Mouse (Mus musculus) small intestine, adult 2 months (tissue): Measurements from ENCODE around the gene Slc25a40. TPM values are rescaled to one million over a fixed set of nuclear protein-coding genes. Genes with fewer than 3 reads are reported as not detected.

Experiments
- H3K27ac ChIP-seq: fragments of 200-500 bp; 2 replicates; pipeline ENCODE4 v1.5.1; 2012; ENCODE audit warnings: low read depth, low read length, control low read depth, inconsistent platforms; ENCODE audit not compliant: insufficient read depth
- H3K27me3 ChIP-seq: fragments of 200-500 bp; 2 replicates; pipeline ENCODE4 v1.6.1; 2012; ENCODE audit warnings: mild to moderate bottlenecking, moderate library complexity, low read length, inconsistent platforms; ENCODE audit not compliant: control insufficient read depth, insufficient read depth
- H3K36me3 ChIP-seq: fragments of 200-500 bp; 2 replicates; pipeline ENCODE4 v1.6.1; 2012; ENCODE audit warnings: mild to moderate bottlenecking, low read length, control low read depth, inconsistent platforms; ENCODE audit not compliant: control insufficient read depth, insufficient read depth
- H3K4me1 ChIP-seq: fragments of 200-500 bp; 2 replicates; pipeline ENCODE4 v1.6.1; 2012; ENCODE audit warnings: low read length, inconsistent platforms, mixed read lengths; ENCODE audit not compliant: control insufficient read depth, insufficient read depth, insufficient read length
- H3K4me3 ChIP-seq: fragments of 200-500 bp; 2 replicates; pipeline ENCODE4 v1.5.1; 2012; ENCODE audit warnings: low read depth, mild to moderate bottlenecking, control low read depth, inconsistent platforms, low read length, moderate library complexity
- CTCF ChIP-seq: fragments of 200-500 bp; IDR thresholded peaks from 2 replicates; pipeline ENCODE4 v1.5.1; 2012; ENCODE audit warnings: low read depth, mild to moderate bottlenecking, control low read depth, inconsistent platforms, low read length, moderate library complexity, mixed read lengths; ENCODE audit not compliant: insufficient replicate concordance, insufficient read length; ENCODE audit errors: extremely low read depth
- POLR2A ChIP-seq: fragments of 200-500 bp; IDR thresholded peaks from 2 replicates; pipeline ENCODE4 v1.6.1; 2012; ENCODE audit warnings: low read depth, mild to moderate bottlenecking, control low read depth, inconsistent platforms, low read length, moderate library complexity
- WGBS: fragments of 180-500 bp; shearing (Covaris S2); methylation state at CpG from one replicate; pipeline ENCODE4 v1.1.7; 2018; 5-methylcytosine and 5-hydroxymethylcytosine counted together
- polyA plus RNA-seq: library from polyadenylated mRNA; depleted of rRNA; stranded (reverse); fragments of >200 nt; gene quantifications from 2 replicates; pipeline ENCODE4 v1.2.3, GENCODE M21; 2012; rRNA removed

Slc25a40 gene
- polyA plus RNA-seq, 1 experiment = 0.39 TPM

- no peak overlapping the region for H3K4me3 ChIP-seq
- 82% methylated on average over 4 of the region's 4 CpGs for WGBS
- H3K4me1 ChIP-seq = no peaks in the 10 kb centered on the region
- no peak overlapping the region for H3K27ac ChIP-seq
- H3K27me3 ChIP-seq = no peaks in the 10 kb centered on the region
- H3K36me3 ChIP-seq = peaks cover 6% of the 10 kb centered on the region; the same call in 1 of the 2 replicates
- TF ChIP-seq CTCF = no peak
- TF ChIP-seq POLR2A = no peak
Measured at GRCm38 (mm10) chr5:8491778-8492177, 69.1 kb downstream of the Slc25a40 start.

Other genes starting within 250 kb of the Slc25a40 start
- gene Adam22, start 54.7 kb upstream of the Slc25a40 start, polyA plus RNA-seq = 0.22 and 0.63 TPM in 2 replicates
- gene Dbf4, start 134 bp upstream of the Slc25a40 start, polyA plus RNA-seq = 1.3 and 3.7 TPM in 2 replicates
- gene Rundc3b, start 200.1 kb downstream of the Slc25a40 start, polyA plus RNA-seq = 0.69 and 3.0 TPM in 2 replicates
- 9.2 and 28.5 TPM in 2 replicates for gene Abcb1a, start 237.2 kb downstream of the Slc25a40 start, polyA plus RNA-seq